Mouse (Mus musculus): ENCODE results near the gene Cdk5rap1.

DNA sequence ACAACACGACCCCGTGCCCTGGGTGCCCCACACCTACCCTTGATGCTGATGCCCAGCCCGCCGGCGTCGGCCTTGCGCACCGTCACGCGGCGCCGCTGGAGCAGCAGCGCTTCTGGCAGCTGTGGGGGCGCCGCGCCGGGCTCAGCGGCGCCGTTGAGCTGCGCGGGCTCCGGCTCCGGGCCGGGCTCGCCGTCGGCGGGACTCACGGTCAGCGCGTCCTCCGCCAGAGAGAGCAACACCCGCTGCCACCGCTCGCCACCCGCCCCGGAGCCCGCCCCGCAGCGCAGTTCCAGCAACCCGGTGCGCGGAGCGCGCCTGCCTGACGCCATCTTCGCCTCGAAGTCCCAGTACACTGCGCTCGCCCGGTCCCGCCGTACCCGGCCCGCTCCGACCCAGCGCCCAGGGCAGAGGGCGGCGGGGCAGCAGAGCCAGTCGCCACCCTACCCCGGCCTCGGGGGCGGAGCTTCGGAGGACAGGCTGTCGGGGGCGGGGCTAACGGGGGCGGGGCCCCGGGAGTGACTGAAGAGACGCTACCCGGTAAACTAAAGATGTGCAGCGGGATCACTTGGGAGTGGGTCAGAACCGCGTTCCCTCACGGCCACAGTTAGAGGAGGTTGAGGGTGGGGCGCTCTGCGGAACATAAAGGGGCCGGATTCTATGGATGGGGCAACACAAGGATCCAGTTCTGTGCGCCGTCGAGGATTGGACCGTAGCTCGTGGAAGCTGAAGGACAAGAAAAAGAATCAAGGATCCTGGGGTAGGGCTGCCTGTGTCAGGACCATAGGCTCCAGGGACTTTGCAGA is 35.0 kb upstream of the Cdk5rap1 start, which contains the start of gene Snta1:
- TF ChIP-seq CTCF (IDR thresholded peaks at IDR 0.05; ENCODE audit: borderline replicate concordance, control insufficient read depth, extremely low read depth, insufficient read depth, low read length, poor library complexity) (no peak), POLR2A (IDR thresholded peaks at IDR 0.05; ENCODE audit: control insufficient read depth, extremely low read depth, insufficient read depth, low read length, poor library complexity) (no peak)
